Mouse (Mus musculus): Measurements from ENCODE around the gene Hectd1. TPM values are rescaled to one million over a fixed set of nuclear protein-coding genes. Genes with fewer than 3 reads are reported as not detected.

Gene Hectd1
- polyA plus RNA-seq, 1 experiment = 12.8 TPM

DNA sequence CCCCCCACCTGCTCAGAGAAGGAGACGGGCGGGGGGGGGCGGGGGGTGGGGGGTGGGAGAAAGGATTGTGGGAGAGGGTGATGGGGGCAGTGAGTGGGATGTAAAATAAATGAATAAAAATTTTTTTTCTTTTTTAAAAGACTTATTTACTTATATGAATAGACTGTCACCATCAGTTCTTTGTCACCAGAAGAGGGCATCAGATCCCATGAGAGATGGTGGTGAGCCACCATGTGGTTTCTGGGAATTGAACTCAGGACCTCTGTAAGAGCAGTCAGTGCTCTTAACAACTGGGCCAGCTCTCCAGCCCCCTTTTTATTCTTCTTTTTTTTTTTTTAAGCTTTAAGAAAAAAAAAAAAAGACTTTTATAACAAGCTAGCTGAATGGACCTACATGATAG, 7.1 kb downstream of the Hectd1 start:
- peaks cover 6% of the 10 kb centered on the region; the same call in 1 of the 2 replicates for H3K4me1 ChIP-seq (ENCODE audit: control insufficient read depth, insufficient read depth, insufficient read length)
- H3K4me3 ChIP-seq (ENCODE audit: extremely low read depth, insufficient read depth, insufficient read length) = no peak overlapping the region
- no peaks in the 10 kb centered on the region for H3K27me3 ChIP-seq (ENCODE audit: control insufficient read depth, insufficient read depth, low read length)
- TF ChIP-seq CTCF (IDR thresholded peaks at IDR 0.05; ENCODE audit: extremely low read depth, insufficient read depth, insufficient read length, insufficient replicate concordance) = no peak
- no peak for TF ChIP-seq POLR2A (IDR thresholded peaks at IDR 0.05; ENCODE audit: low read depth, low read length)
- H3K36me3 ChIP-seq (ENCODE audit: control insufficient read depth, insufficient read depth, low read length) = peaks cover 8% of the 10 kb centered on the region
- H3K27ac ChIP-seq (ENCODE audit: insufficient read depth, low read length) = no peak overlapping the region
- WGBS = 80% methylated on average over 3 of the region's 3 CpGs
- no peak for DNase-seq (ENCODE audit: low read depth in 1 of 2, low spot score in 2 of 2)

DNA sequence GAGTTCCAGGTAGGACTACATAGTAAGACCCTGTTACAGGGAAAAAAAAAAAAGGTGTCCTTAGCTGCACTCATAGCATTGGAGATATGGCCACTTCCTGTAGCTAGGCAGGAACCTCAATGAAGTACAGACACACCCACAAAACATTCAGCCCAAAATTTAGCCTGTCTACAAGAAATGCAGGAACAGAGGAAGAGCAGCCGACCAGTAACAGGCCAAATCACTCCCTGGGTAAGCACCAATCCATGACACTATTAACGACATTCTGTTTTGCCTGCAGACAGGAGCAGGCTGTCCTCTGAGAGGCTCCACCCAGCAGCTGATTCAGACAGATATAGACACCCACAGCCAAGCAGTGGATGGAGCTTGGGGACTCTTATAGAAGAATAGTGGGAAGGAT, 8.1 kb downstream of the Hectd1 start:
- H3K27ac ChIP-seq (ENCODE audit: insufficient read depth, low read length) = no peak overlapping the region; the same call in 1 of the 2 replicates
- 22% methylated on average over 2 of the region's 2 CpGs for WGBS
- no peak for DNase-seq (ENCODE audit: low read depth in 1 of 2, low spot score in 2 of 2)
- peaks cover 8% of the 10 kb centered on the region for H3K36me3 ChIP-seq (ENCODE audit: control insufficient read depth, insufficient read depth, low read length)
- TF ChIP-seq CTCF (IDR thresholded peaks at IDR 0.05; ENCODE audit: extremely low read depth, insufficient read depth, insufficient read length, insufficient replicate concordance) = no peak
- no peak for TF ChIP-seq POLR2A (IDR thresholded peaks at IDR 0.05; ENCODE audit: low read depth, low read length)
- H3K4me1 ChIP-seq (ENCODE audit: control insufficient read depth, insufficient read depth, insufficient read length) = peaks cover 6% of the 10 kb centered on the region; the same call in 1 of the 2 replicates
- no peaks in the 10 kb centered on the region for H3K27me3 ChIP-seq (ENCODE audit: control insufficient read depth, insufficient read depth, low read length)
- no peak overlapping the region for H3K4me3 ChIP-seq (ENCODE audit: extremely low read depth, insufficient read depth, insufficient read length)

DNA sequence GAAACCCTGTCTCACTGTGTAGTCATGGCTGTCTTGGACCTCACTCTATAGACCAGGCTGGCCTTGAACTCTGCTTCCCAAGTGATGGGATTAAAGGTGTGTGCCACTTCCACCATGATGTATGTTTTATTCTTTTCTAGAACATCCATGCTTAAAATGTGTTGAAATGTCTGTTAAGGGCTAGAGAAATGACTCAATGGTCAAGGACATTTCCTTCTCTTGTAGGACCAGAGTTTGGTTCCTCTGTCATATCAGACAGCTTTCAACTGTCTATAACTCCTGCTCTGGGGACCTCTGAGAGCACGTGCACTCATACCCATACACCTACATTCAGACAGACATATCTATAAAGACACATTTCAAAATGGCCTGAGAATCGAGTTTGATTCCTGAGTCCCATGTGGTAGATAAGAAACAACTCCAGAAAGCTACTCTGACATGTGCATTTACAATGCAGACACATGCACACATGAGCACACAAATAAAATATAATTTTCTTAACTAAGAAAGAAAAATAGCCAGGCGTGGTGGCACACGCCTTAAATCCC, 9.3 kb downstream of the Hectd1 start:
- H3K36me3 ChIP-seq (ENCODE audit: control insufficient read depth, insufficient read depth, low read length) = peaks cover 5% of the 10 kb centered on the region
- H3K27ac ChIP-seq (ENCODE audit: insufficient read depth, low read length) = no peak overlapping the region
- H3K4me1 ChIP-seq (ENCODE audit: control insufficient read depth, insufficient read depth, insufficient read length) = peaks cover 6% of the 10 kb centered on the region; the same call in 1 of the 2 replicates
- DNase-seq (ENCODE audit: low read depth in 1 of 2, low spot score in 2 of 2) = no peak
- no peak for TF ChIP-seq POLR2A (IDR thresholded peaks at IDR 0.05; ENCODE audit: low read depth, low read length)
- no peak for TF ChIP-seq CTCF (IDR thresholded peaks at IDR 0.05; ENCODE audit: extremely low read depth, insufficient read depth, insufficient read length, insufficient replicate concordance)
- H3K27me3 ChIP-seq (ENCODE audit: control insufficient read depth, insufficient read depth, low read length) = no peaks in the 10 kb centered on the region
- no peak overlapping the region for H3K4me3 ChIP-seq (ENCODE audit: extremely low read depth, insufficient read depth, insufficient read length)
- 83% methylated on average over 4 of the region's 4 CpGs for WGBS

DNA sequence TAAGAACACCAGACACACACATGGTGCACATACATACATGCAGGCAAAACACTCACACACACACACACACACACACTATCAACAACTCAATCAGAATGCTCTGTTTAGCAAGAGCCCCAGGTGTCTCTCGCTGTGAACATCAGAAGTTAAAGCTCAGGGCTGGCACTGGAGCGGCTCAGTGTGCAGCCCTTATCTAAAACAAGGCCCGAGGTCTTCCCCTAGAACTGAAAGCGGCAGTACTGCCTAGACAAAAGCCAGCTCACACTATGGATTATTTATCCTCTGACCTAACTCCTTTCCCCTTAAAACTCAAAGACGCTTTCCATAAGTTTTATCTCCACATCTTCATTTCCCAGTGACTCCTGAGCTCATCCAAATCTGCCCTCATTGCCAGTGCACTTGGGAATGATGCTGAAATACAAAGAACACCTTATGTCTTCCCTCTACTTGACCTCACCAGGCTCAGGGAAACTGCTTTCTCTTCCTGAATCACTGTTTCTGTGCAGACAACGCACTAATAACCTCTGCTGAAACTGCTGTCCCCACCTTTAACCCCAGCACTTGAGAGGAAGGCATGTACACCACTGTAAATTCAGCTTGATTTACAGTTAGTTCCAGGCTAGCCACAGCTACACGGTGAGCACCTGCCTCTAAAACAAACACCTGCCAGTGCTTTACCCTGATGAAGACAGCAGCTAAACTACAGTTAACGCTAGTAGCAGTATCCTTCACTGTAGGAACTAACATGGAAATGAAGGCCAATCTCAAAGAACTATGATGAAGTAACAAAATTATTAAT, 11.3 kb downstream of the Hectd1 start:
- Histone ChIP-seq H3K27me3 (ENCODE audit: control insufficient read depth, insufficient read depth, low read length) (no peaks in the 10 kb centered on the region), H3K36me3 (ENCODE audit: control insufficient read depth, insufficient read depth, low read length) (no peaks in the 10 kb centered on the region), H3K4me1 (ENCODE audit: control insufficient read depth, insufficient read depth, insufficient read length) (peaks cover 6% of the 10 kb centered on the region; the same call in 1 of the 2 replicates), H3K27ac (ENCODE audit: insufficient read depth, low read length) (no peak overlapping the region), H3K4me3 (ENCODE audit: extremely low read depth, insufficient read depth, insufficient read length) (no peak overlapping the region)
- no peak for DNase-seq (ENCODE audit: low read depth in 1 of 2, low spot score in 2 of 2)
- WGBS = 61% methylated on average over 8 of the region's 8 CpGs
- no peak for TF ChIP-seq CTCF (IDR thresholded peaks at IDR 0.05; ENCODE audit: extremely low read depth, insufficient read depth, insufficient read length, insufficient replicate concordance)

DNA sequence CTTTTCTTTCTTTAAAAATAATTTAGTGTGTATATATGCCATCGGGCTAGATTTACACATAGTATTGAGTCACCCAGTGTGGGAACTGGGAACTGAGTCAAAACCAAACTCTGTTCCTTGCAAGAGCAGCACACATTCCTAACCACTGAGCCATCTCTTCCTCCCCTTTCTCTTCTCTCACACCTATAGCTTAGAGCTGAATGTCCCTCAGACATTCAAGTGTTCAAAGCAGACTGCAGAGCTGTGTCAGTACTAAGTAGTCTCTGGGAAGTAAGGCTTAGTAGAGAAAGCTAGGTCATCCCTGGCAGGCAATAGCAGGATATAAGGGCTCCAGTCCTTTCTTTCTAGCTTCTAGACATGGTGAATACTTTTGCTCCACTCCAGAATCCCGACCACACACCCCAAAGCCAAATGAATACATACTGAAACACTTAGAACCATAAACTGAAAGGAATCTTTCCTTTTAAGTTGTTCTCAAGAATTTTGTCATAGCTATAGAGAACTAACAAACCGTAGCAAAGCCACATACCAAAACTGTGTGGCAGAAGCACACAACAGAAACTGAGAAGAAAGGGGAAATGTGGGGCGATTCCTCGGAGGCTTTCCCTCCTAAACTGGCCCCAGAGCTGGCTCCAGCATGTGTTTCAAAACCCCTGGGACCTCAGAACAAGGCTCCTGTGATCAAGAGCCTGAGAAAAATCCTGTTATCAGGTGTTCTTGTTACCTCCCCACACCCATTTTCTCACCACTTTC, 17.8 kb downstream of the Hectd1 start:
- no peak for DNase-seq (ENCODE audit: low read depth in 1 of 2, low spot score in 2 of 2)
- Histone ChIP-seq H3K4me3 (ENCODE audit: extremely low read depth, insufficient read depth, insufficient read length) (no peak overlapping the region), H3K27me3 (ENCODE audit: control insufficient read depth, insufficient read depth, low read length) (no peaks in the 10 kb centered on the region), H3K36me3 (ENCODE audit: control insufficient read depth, insufficient read depth, low read length) (no peaks in the 10 kb centered on the region; the same call in 1 of the 2 replicates), H3K4me1 (ENCODE audit: control insufficient read depth, insufficient read depth, insufficient read length) (no peaks in the 10 kb centered on the region; the same call in none of the 2 replicates), H3K27ac (ENCODE audit: insufficient read depth, low read length) (no peak overlapping the region)
- WGBS = 39% methylated on average over 5 of the region's 5 CpGs
- TF ChIP-seq POLR2A (IDR thresholded peaks at IDR 0.05; ENCODE audit: low read depth, low read length) = no peak

DNA sequence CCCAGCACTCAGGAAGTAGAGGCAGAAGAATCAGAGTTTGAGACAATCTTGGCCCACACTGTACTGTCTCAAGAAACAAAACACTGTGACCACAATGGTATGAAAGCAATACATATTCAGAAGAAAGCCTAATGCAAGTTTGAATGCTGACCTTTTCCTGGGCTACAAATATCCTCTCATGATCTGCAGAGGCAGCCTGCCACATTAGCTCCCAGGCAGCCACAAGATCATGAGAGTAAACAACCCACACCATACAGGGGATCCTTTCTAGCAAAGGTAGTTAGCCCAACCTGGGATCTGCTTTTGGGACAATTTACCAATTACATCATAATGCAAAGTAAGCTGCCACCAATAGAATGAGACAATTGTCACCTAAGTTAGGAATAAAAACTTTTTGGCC, 18.8 kb downstream of the Hectd1 start:
- H3K4me3 ChIP-seq (ENCODE audit: extremely low read depth, insufficient read depth, insufficient read length) = no peak overlapping the region
- peaks cover 2% of the 10 kb centered on the region for H3K36me3 ChIP-seq (ENCODE audit: control insufficient read depth, insufficient read depth, low read length)
- no peaks in the 10 kb centered on the region for H3K27me3 ChIP-seq (ENCODE audit: control insufficient read depth, insufficient read depth, low read length)
- no peaks in the 10 kb centered on the region; the same call in none of the 2 replicates for H3K4me1 ChIP-seq (ENCODE audit: control insufficient read depth, insufficient read depth, insufficient read length)
- no peak for TF ChIP-seq CTCF (IDR thresholded peaks at IDR 0.05; ENCODE audit: extremely low read depth, insufficient read depth, insufficient read length, insufficient replicate concordance)
- no peak overlapping the region for H3K27ac ChIP-seq (ENCODE audit: insufficient read depth, low read length)
- DNase-seq (ENCODE audit: low read depth in 1 of 2, low spot score in 2 of 2) = no peak

Data from spleen, adult 2 months (tissue).